Mouse (Mus musculus) frontal cortex, postnatal 36 days (tissue): ENCODE results near the gene Akap10.
"Not testable (repeated sequence)": the region's sequence is repeated elsewhere in the genome, so short reads cannot be mapped to it uniquely, and the experiment has no call there.

Experiments used
- DNase-seq, 2 experiments: peaks; one replicate each; pipeline ENCODE4 v3.0.0; 2022; ENCODE audit warnings: low spot score in 2 of 2

The Akap10 gene

GRCm38 (mm10) chr11:61930640-61931586, 861 bp upstream of the Akap10 start:
- DNase-seq = no peak

- no peak for DNase-seq
These were observed 542 bp downstream of the Akap10 start for GRCm38 (mm10) chr11:61929323-61930097.

GRCm38 (mm10) chr11:61923309-61923708, 6.7 kb downstream of the Akap10 start:
- DNase-seq = peak in 1 of 2 experiments; percentile 32

GRCm38 (mm10) chr11:61919702-61920101, 10.3 kb downstream of the Akap10 start:
- DNase-seq = no peak

- no peak for DNase-seq
These were observed 21.7 kb downstream of the Akap10 start for GRCm38 (mm10) chr11:61908315-61908714.

- DNase-seq = peak in 1 of 2 experiments; percentile 21
These were observed 47.9 kb downstream of the Akap10 start for GRCm38 (mm10) chr11:61882183-61882582.

- DNase-seq = no peak
These were observed 50.1 kb downstream of the Akap10 start for GRCm38 (mm10) chr11:61879921-61880320.

GRCm38 (mm10) chr11:61871881-61872280, 58.2 kb downstream of the Akap10 start:
- no peak for DNase-seq

GRCm38 (mm10) chr11:61866856-61867255, 63.2 kb downstream of the Akap10 start:
- no peak for DNase-seq

GRCm38 (mm10) chr11:61861781-61862547, 68.1 kb downstream of the Akap10 start:
- no peak for DNase-seq

GRCm38 (mm10) chr11:61859316-61859715, 70.7 kb downstream of the Akap10 start:
- no peak for DNase-seq

- no peak for DNase-seq
These were observed 74.5 kb downstream of the Akap10 start for GRCm38 (mm10) chr11:61855539-61855938.

GRCm38 (mm10) chr11:61854988-61855411, 75.1 kb downstream of the Akap10 start, which contains the start of gene Ulk2:
TSS of gene Ulk2 (minus strand) at chr11:61855073.
- peak; percentile 88 to 91 for DNase-seq

- peak; percentile 85 to 86 for DNase-seq
These were observed 75.7 kb downstream of the Akap10 start for GRCm38 (mm10) chr11:61854211-61854987.

GRCm38 (mm10) chr11:61853659-61854058, 76.4 kb downstream of the Akap10 start:
- no peak for DNase-seq

- no peak for DNase-seq
These were observed 77.1 kb downstream of the Akap10 start for GRCm38 (mm10) chr11:61852916-61853315.

GRCm38 (mm10) chr11:61851195-61851594, 78.9 kb downstream of the Akap10 start:
- no peak for DNase-seq

- not testable (repeated sequence) for DNase-seq
These were observed 89.4 kb downstream of the Akap10 start for GRCm38 (mm10) chr11:61840663-61841062.

- no peak for DNase-seq
These were observed 90.1 kb downstream of the Akap10 start for GRCm38 (mm10) chr11:61839940-61840339.

GRCm38 (mm10) chr11:61839182-61839581, 90.9 kb downstream of the Akap10 start:
- DNase-seq = no peak
